Mouse (Mus musculus): Measurements from ENCODE around the gene Dusp7.

DNA sequence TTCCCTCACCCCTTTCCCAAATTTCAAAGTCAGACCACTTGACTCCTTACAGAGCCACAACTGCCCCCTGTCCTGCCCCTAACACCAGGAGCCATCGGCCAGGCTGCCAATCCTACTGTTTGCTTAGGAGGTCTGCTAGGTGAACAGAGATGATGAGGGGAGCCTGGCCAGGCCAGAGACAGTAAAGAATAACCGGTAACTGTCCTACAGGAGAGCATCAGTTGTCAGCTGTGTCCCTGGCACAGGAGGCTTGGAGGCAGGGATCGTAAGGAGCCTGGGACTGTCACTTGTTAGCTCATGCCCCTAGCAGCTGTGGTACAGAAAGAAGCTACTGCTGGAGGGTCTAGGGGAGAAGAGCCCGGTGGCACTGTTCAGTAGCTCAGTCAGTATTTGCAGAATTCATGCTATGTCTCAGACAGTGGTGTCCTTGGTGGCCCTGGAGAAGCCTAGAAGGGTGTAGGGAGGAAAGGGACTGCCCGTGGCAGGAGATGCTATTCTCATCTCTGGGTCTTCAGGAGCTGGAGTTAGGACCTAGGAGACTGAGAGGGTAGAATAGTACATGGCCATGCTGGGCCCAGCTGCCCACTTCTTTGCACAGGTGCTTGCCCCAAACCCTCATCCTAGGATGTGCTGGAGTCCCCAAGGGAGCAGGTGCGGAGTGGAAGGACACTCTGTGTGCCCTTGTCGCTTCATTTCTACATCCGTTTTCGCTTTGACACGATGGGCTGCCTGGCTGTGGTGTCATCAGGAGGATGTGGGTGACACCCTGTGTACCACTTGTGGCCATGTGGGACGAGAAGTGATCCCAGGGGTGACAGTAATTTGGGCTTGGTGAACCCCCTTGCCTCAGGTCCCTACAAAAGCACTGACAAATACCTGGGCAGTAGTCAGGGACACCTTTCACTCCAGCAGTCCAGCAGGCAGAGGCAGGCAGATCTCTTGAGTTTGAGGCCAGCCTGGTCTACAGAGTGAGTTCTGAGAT is 4.3 kb downstream of the Dusp7 start:
- TF ChIP-seq CTCF (IDR thresholded peaks at IDR 0.05; ENCODE audit: low read depth, low read length), result no peak
- TF ChIP-seq TAL1 (conservative IDR thresholded peaks at IDR 0.05; ENCODE audit: low read depth, low read length), result no peak

Measured in G1E (cell line).